Mouse (Mus musculus) heart, embryonic 10.5 days (tissue): Measurements from ENCODE around the gene Sppl2a. TPM values are rescaled to one million over a fixed set of nuclear protein-coding genes. Genes with fewer than 3 reads are reported as not detected.

Source experiments
- microRNA-seq: library from miRNA; unstranded; fragments of <30 nt; microRNA quantifications from one replicate; pipeline ENCODE4, GENCODE M21; 2017
- polyA plus RNA-seq: library from polyadenylated mRNA; unstranded; fragments of >200 nt; fragmentation: Nextera tagmentation; extraction: Ambion mirVana; gene quantifications from 2 replicates; pipeline ENCODE4 v1.2.1, GENCODE M21; 2016

Sppl2a gene
- polyA plus RNA-seq, 1 experiment from 2014 or later: 28.6 TPM

Small RNA genes lying within 50 kb of the gene (microRNA-seq; reads per million reads assigned to microRNA genes)
- not detected for gene Mir3473g

Other genes starting within 250 kb of the Sppl2a start
- gene Usp8, start 225.9 kb downstream of the Sppl2a start, polyA plus RNA-seq: 40.3 and 42.4 TPM in 2 replicates
- gene Usp50, start 149.8 kb downstream of the Sppl2a start, polyA plus RNA-seq: 2.0 and 2.5 TPM in 2 replicates
- 41.3 and 48.5 TPM in 2 replicates for gene Trpm7, start 57.0 kb downstream of the Sppl2a start, polyA plus RNA-seq
- gene Ap4e1, start 75.5 kb upstream of the Sppl2a start, polyA plus RNA-seq: 11.3 and 12.5 TPM in 2 replicates
- 36.0 and 40.9 TPM in 2 replicates for gene Blvra, start 137.4 kb upstream of the Sppl2a start, polyA plus RNA-seq
- gene Ncaph, start 200.7 kb upstream of the Sppl2a start, polyA plus RNA-seq: 70.9 and 76.9 TPM in 2 replicates
- gene Itpripl1, start 210.2 kb upstream of the Sppl2a start, polyA plus RNA-seq: 12.4 and 13.1 TPM in 2 replicates